Mouse (Mus musculus) embryonic facial prominence, embryonic 11.5 days (tissue): Measurements from ENCODE around the gene Cd200r1. TPM values are rescaled to one million over a fixed set of nuclear protein-coding genes. Genes with fewer than 3 reads are reported as not detected.
"Not testable (repeated sequence)": the region's sequence is repeated elsewhere in the genome, so short reads cannot be mapped to it uniquely, and the experiment has no call there.

Source experiments
- ATAC-seq: fragments of 200-750 bp; cut with Nextera tagmentation; replicated peaks from 2 replicates; pipeline ENCODE4 v1.8.0; 2017; ENCODE audit warnings: low read depth; ENCODE audit not compliant: insufficient number of reproducible peaks, low FRiP score, low TSS enrichment
- DNase-seq: peaks from one replicate; pipeline ENCODE4 v3.0.0-alpha.2; 2015; ENCODE audit warnings: low spot score
- H3K27ac ChIP-seq: fragments of 300-500 bp; sonication (generic); replicated peaks from 2 replicates; pipeline ENCODE4 v1.5.1; 2014; ENCODE audit warnings: mild to moderate bottlenecking, low read depth, low read length, control low read depth
- H3K27me3 ChIP-seq: fragments of 300-500 bp; sonication (generic); 2 replicates; pipeline ENCODE4 v1.6.1; 2014; ENCODE audit warnings: mild to moderate bottlenecking, low read length, moderate library complexity, mixed read lengths; ENCODE audit not compliant: control insufficient read depth, insufficient read depth
- H3K36me3 ChIP-seq: fragments of 300-500 bp; sonication (generic); replicated peaks from 2 replicates; pipeline ENCODE4 v1.6.1; 2014; ENCODE audit warnings: low read depth, mild to moderate bottlenecking, low read length, moderate library complexity, mixed read lengths; ENCODE audit not compliant: control insufficient read depth, insufficient read depth
- H3K4me1 ChIP-seq: fragments of 300-500 bp; sonication (generic); 2 replicates; pipeline ENCODE4 v1.6.1; 2014; ENCODE audit warnings: low read length, mixed read lengths; ENCODE audit not compliant: control insufficient read depth, insufficient read depth
- H3K4me2 ChIP-seq: fragments of 300-500 bp; sonication (generic); 2 replicates; pipeline ENCODE4 v1.6.1; 2014; ENCODE audit warnings: low read depth, mild to moderate bottlenecking, control low read depth, low read length, moderate library complexity
- H3K4me3 ChIP-seq: fragments of 300-500 bp; sonication (generic); 2 replicates; pipeline ENCODE4 v1.5.1; 2014; ENCODE audit warnings: low read depth, low read length, control low read depth
- H3K9ac ChIP-seq: fragments of 300-500 bp; sonication (generic); replicated peaks from 2 replicates; pipeline ENCODE4 v1.6.1; 2014; ENCODE audit warnings: mild to moderate bottlenecking, control low read depth, low read length
- H3K9me3 ChIP-seq: fragments of 300-500 bp; sonication (generic); replicated peaks from 2 replicates; pipeline ENCODE4 v1.6.1; 2016; ENCODE audit warnings: mild to moderate bottlenecking, low read length, inconsistent platforms, mixed read lengths; ENCODE audit not compliant: control insufficient read depth
- WGBS: fragments of 180-500 bp; shearing (Covaris S2); extraction: QIAGEN DNeasy Blood & Tissue Kit; methylation state at CpG from one replicate; pipeline ENCODE4 v1.1.7; 2014; 5-methylcytosine and 5-hydroxymethylcytosine counted together
- polyA plus RNA-seq: library from polyadenylated mRNA; unstranded; fragments of >200 nt; fragmentation: Nextera tagmentation; extraction: Ambion mirVana; gene quantifications from 2 replicates; pipeline ENCODE4 v1.2.1, GENCODE M21; 2014

Cd200r1 gene
- polyA plus RNA-seq, 1 experiment from 2014 or later, result 0.63 TPM

GRCm38 (mm10) chr16:44794416-44794815 lies 28.9 kb downstream of the Cd200r1 start:
- ATAC-seq (no peak), DNase-seq (no peak)
- H3K9ac ChIP-seq, result no peak overlapping the region
- H3K4me2 ChIP-seq, result no peak overlapping the region
- H3K27me3 ChIP-seq, result no peaks in the 10 kb centered on the region
- no peak overlapping the region for H3K27ac ChIP-seq
- no peaks in the 10 kb centered on the region for H3K4me1 ChIP-seq
- H3K9me3 ChIP-seq, result no peaks in the 10 kb centered on the region
- no peaks in the 10 kb centered on the region for H3K36me3 ChIP-seq
- no peak overlapping the region for H3K4me3 ChIP-seq

GRCm38 (mm10) chr16:44805976-44806375 lies 40.4 kb downstream of the Cd200r1 start:
- H3K9me3 ChIP-seq, result no peaks in the 10 kb centered on the region
- no peak overlapping the region for H3K4me2 ChIP-seq
- no peak overlapping the region for H3K27ac ChIP-seq
- H3K9ac ChIP-seq, result no peak overlapping the region
- DNase-seq (no peak), ATAC-seq (no peak)
- no peaks in the 10 kb centered on the region for H3K36me3 ChIP-seq
- H3K4me3 ChIP-seq, result no peak overlapping the region
- no peaks in the 10 kb centered on the region for H3K27me3 ChIP-seq
- no peaks in the 10 kb centered on the region for H3K4me1 ChIP-seq

GRCm38 (mm10) chr16:44810223-44810622 lies 44.7 kb downstream of the Cd200r1 start:
- DNase-seq, H3K9ac ChIP-seq, ATAC-seq, H3K36me3 ChIP-seq, H3K4me1 ChIP-seq, H3K4me3 ChIP-seq, H3K27me3 ChIP-seq, H3K27ac ChIP-seq, H3K4me2 ChIP-seq, H3K9me3 ChIP-seq: not testable (repeated sequence)
- 95% methylated on average over 4 of the region's 4 CpGs for WGBS

- WGBS, result 88% methylated on average over 3 of the region's 3 CpGs
- Histone ChIP-seq H3K27ac (no peak within 1 kb of the TSS), H3K9ac (no peak within 1 kb of the TSS), H3K36me3 (no peaks in the 10 kb centered on the region), H3K4me1 (no peaks in the 10 kb centered on the region), H3K4me2 (no peak within 1 kb of the TSS), H3K4me3 (no peak within 1 kb of the TSS), H3K27me3 (no peaks in the 10 kb centered on the region), H3K9me3 (no peaks in the 10 kb centered on the region)
- no peak for ATAC-seq
- no peak for DNase-seq
Measured at GRCm38 (mm10) chr16:44811544-44811943, 46.0 kb downstream of the Cd200r1 start, which contains the start of gene Cd200r4. TSS of gene Cd200r4 (plus strand) at chr16:44811733.

- Histone ChIP-seq H3K4me2 (no peak overlapping the region), H3K27ac (no peak overlapping the region), H3K9ac (no peak overlapping the region), H3K9me3 (no peaks in the 10 kb centered on the region), H3K27me3 (no peaks in the 10 kb centered on the region), H3K4me3 (no peak overlapping the region), H3K4me1 (no peaks in the 10 kb centered on the region), H3K36me3 (no peaks in the 10 kb centered on the region)
- WGBS, result 84% methylated on average over 6 of the region's 6 CpGs
- ATAC-seq, result no peak
- DNase-seq, result no peak
Measured at GRCm38 (mm10) chr16:44812468-44813065, 47.0 kb downstream of the Cd200r1 start.

- no peak for ATAC-seq
- H3K27ac ChIP-seq, result no peak overlapping the region
- H3K9ac ChIP-seq, result no peak overlapping the region
- 59% methylated on average over 1 of the region's 1 CpGs for WGBS
- H3K27me3 ChIP-seq, result no peaks in the 10 kb centered on the region
- no peak overlapping the region for H3K4me3 ChIP-seq
- H3K36me3 ChIP-seq, result no peaks in the 10 kb centered on the region
- no peak for DNase-seq
- no peaks in the 10 kb centered on the region for H3K9me3 ChIP-seq
- no peaks in the 10 kb centered on the region for H3K4me1 ChIP-seq
- H3K4me2 ChIP-seq, result no peak overlapping the region
Measured at GRCm38 (mm10) chr16:44818010-44818409, 52.5 kb downstream of the Cd200r1 start.

- H3K4me1 ChIP-seq, result no peaks in the 10 kb centered on the region
- no peak for ATAC-seq
- no peak overlapping the region for H3K4me2 ChIP-seq
- H3K27ac ChIP-seq, result no peak overlapping the region
- H3K36me3 ChIP-seq, result no peaks in the 10 kb centered on the region
- WGBS, result 84% methylated on average over 4 of the region's 4 CpGs
- H3K9me3 ChIP-seq, result no peaks in the 10 kb centered on the region
- H3K4me3 ChIP-seq, result no peak overlapping the region
- H3K9ac ChIP-seq, result no peak overlapping the region
- H3K27me3 ChIP-seq, result no peaks in the 10 kb centered on the region
- DNase-seq, result no peak
Measured at GRCm38 (mm10) chr16:44820545-44820944, 55.0 kb downstream of the Cd200r1 start.

GRCm38 (mm10) chr16:44832286-44832685 lies 66.8 kb downstream of the Cd200r1 start:
- WGBS, result 80% methylated on average over 3 of the region's 3 CpGs
- Histone ChIP-seq H3K4me3 (no peak overlapping the region), H3K27ac (no peak overlapping the region), H3K9me3 (no peaks in the 10 kb centered on the region), H3K36me3 (no peaks in the 10 kb centered on the region), H3K4me1 (no peaks in the 10 kb centered on the region), H3K27me3 (no peaks in the 10 kb centered on the region), H3K4me2 (no peak overlapping the region), H3K9ac (no peak overlapping the region)
- ATAC-seq, result no peak
- DNase-seq, result no peak
